Mouse (Mus musculus): ENCODE data around the gene Mrpl32. TPM values are rescaled to one million over a fixed set of nuclear protein-coding genes. Genes with fewer than 3 reads are reported as not detected.

The Mrpl32 gene
- polyA plus RNA-seq, 1 experiment from 2014 or later = 130 TPM

- Histone ChIP-seq H3K9me3 (ENCODE audit: control insufficient read depth, low read length) (no peaks in the 10 kb centered on the region), H3K36me3 (ENCODE audit: control insufficient read depth, insufficient read depth, low read length) (no peaks in the 10 kb centered on the region), H3K27ac (ENCODE audit: low read depth, low read length) (no peak overlapping the region), H3K4me3 (ENCODE audit: low read depth, low read length) (no peak overlapping the region), H3K4me1 (ENCODE audit: control insufficient read depth, insufficient read depth, low read length) (no peaks in the 10 kb centered on the region), H3K27me3 (ENCODE audit: control insufficient read depth, insufficient read depth, low read length) (no peaks in the 10 kb centered on the region), H3K4me2 (ENCODE audit: low read depth, low read length) (no peak overlapping the region), H3K9ac (replicated peaks; ENCODE audit: low read depth, low read length) (no peak overlapping the region)
- WGBS = 95% methylated on average over 2 of the region's 2 CpGs
- no peak for ATAC-seq (ENCODE audit: low read depth)
These were observed 10.2 kb downstream of the Mrpl32 start for GRCm38 (mm10) chr13:14602744-14603143.

DNA sequence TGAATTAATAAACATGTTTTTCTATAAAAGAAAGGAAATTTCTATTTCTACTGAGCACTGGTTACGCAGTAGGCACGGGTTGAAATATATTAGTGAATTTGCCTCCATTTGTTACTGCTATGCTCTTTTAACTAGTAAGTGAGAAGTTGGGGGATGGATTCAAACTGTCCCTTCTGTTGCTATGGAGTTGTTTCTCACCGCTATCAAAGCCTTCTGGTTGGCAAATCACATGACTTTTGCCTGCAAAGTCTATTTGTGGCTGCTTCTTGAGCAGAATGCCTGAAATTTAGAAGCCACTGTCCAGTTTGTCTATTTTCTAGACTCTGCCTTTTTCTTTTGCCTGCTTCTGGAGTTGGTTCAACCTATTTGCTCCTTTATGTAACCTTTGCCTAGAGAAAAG lies 32.6 kb downstream of the Mrpl32 start:
- 84% methylated on average over 3 of the region's 3 CpGs for WGBS
- H3K27ac ChIP-seq (ENCODE audit: low read depth, low read length) = no peak overlapping the region
- H3K36me3 ChIP-seq (ENCODE audit: control insufficient read depth, insufficient read depth, low read length) = no peaks in the 10 kb centered on the region
- H3K4me3 ChIP-seq (ENCODE audit: low read depth, low read length) = no peak overlapping the region
- H3K27me3 ChIP-seq (ENCODE audit: control insufficient read depth, insufficient read depth, low read length) = no peaks in the 10 kb centered on the region
- H3K4me1 ChIP-seq (ENCODE audit: control insufficient read depth, insufficient read depth, low read length) = no peaks in the 10 kb centered on the region
- no peak overlapping the region for H3K4me2 ChIP-seq (ENCODE audit: low read depth, low read length)
- H3K9ac ChIP-seq (replicated peaks; ENCODE audit: low read depth, low read length) = no peak overlapping the region
- no peak for ATAC-seq (ENCODE audit: low read depth)
- H3K9me3 ChIP-seq (ENCODE audit: control insufficient read depth, low read length) = no peaks in the 10 kb centered on the region

GRCm38 (mm10) chr13:14574128-14574527 lies 38.8 kb downstream of the Mrpl32 start:
- no peaks in the 10 kb centered on the region for H3K27me3 ChIP-seq (ENCODE audit: control insufficient read depth, insufficient read depth, low read length)
- ATAC-seq (ENCODE audit: low read depth) = no peak
- no peak overlapping the region for H3K9ac ChIP-seq (replicated peaks; ENCODE audit: low read depth, low read length)
- H3K4me3 ChIP-seq (ENCODE audit: low read depth, low read length) = no peak overlapping the region
- no peak overlapping the region for H3K4me2 ChIP-seq (ENCODE audit: low read depth, low read length)
- H3K27ac ChIP-seq (ENCODE audit: low read depth, low read length) = no peak overlapping the region
- no peaks in the 10 kb centered on the region for H3K36me3 ChIP-seq (ENCODE audit: control insufficient read depth, insufficient read depth, low read length)
- no peaks in the 10 kb centered on the region for H3K9me3 ChIP-seq (ENCODE audit: control insufficient read depth, low read length)
- H3K4me1 ChIP-seq (ENCODE audit: control insufficient read depth, insufficient read depth, low read length) = no peaks in the 10 kb centered on the region

GRCm38 (mm10) chr13:14561336-14561735 lies 51.6 kb downstream of the Mrpl32 start:
- ATAC-seq (ENCODE audit: low read depth) = no peak
- no peaks in the 10 kb centered on the region for H3K27me3 ChIP-seq (ENCODE audit: control insufficient read depth, insufficient read depth, low read length)
- no peak overlapping the region for H3K27ac ChIP-seq (ENCODE audit: low read depth, low read length)
- no peak overlapping the region for H3K4me3 ChIP-seq (ENCODE audit: low read depth, low read length)
- H3K36me3 ChIP-seq (ENCODE audit: control insufficient read depth, insufficient read depth, low read length) = no peaks in the 10 kb centered on the region
- no peak overlapping the region for H3K9ac ChIP-seq (replicated peaks; ENCODE audit: low read depth, low read length)
- no peaks in the 10 kb centered on the region for H3K9me3 ChIP-seq (ENCODE audit: control insufficient read depth, low read length)
- 93% methylated on average over 1 of the region's 1 CpGs for WGBS
- H3K4me1 ChIP-seq (ENCODE audit: control insufficient read depth, insufficient read depth, low read length) = no peaks in the 10 kb centered on the region
- no peak overlapping the region for H3K4me2 ChIP-seq (ENCODE audit: low read depth, low read length)

Other genes starting within 250 kb of the Mrpl32 start
- gene Hecw1, start 89.9 kb downstream of the Mrpl32 start, polyA plus RNA-seq (2014; fragmentation: Nextera tagmentation; extraction: Ambion mirVana) = 50.6 and 55.3 TPM in 2 replicates
- 174 and 181 TPM in 2 replicates for gene Psma2, start 75 bp upstream of the Mrpl32 start, polyA plus RNA-seq (2014; fragmentation: Nextera tagmentation; extraction: Ambion mirVana)
- gene AW209491, start 17.0 kb upstream of the Mrpl32 start, polyA plus RNA-seq (2014; fragmentation: Nextera tagmentation; extraction: Ambion mirVana) = 46.0 and 47.3 TPM in 2 replicates

All from neural tube, embryonic 14.5 days (tissue).